Mouse (Mus musculus) megakaryocyte, embryonic 14.5 days (primary cell): ENCODE results near the gene Mast4.

Experiments used
- FLI1 ChIP-seq: IDR thresholded peaks from 2 replicates; pipeline ENCODE4 v1.6.1; 2012; ENCODE audit warnings: low read length, inconsistent platforms, mixed read lengths
- GATA1 ChIP-seq: IDR thresholded peaks from 3 replicates; pipeline ENCODE4 v1.6.1; 2012; ENCODE audit warnings: mixed read lengths, low read length, inconsistent platforms, borderline replicate concordance

DNA sequence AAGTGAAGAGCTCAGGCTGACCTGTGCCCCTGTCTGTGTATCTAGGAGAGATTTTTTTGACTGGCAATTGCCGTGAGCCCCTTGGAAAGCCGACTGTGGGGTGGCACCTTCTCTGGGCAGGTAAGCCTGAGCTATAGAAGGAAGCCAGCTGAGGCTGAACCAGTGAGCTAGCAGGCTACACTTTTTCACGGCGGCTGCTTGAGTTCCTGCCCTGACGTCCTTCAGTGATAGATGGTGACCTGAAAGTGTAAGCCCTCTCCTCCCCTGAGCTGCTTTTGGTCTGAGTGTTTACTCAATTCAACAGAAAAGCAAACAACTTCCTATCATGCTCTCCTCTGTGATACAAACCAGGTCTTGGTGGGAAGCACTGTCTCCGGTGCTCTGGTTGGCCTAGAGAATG lies 455.7 kb downstream of the Mast4 start:
- TF ChIP-seq GATA1 (no peak), FLI1 (no peak)
